Mouse (Mus musculus): ENCODE measurements around the gene Fer1l4.

GRCm38 (mm10) chr2:155987131-155987530 is 65.6 kb downstream of the Fer1l4 start:
- TF ChIP-seq CTCF (conservative IDR thresholded peaks at IDR 0.05; ENCODE audit: insufficient read depth, insufficient read length, low read depth, low read length): no peak
- no peak for TF ChIP-seq POLR2A (IDR thresholded peaks at IDR 0.05; ENCODE audit: low read depth, low read length)
